Mouse (Mus musculus): Measurements from ENCODE around the gene Smarcd1.

Smarcd1 gene

DNA sequence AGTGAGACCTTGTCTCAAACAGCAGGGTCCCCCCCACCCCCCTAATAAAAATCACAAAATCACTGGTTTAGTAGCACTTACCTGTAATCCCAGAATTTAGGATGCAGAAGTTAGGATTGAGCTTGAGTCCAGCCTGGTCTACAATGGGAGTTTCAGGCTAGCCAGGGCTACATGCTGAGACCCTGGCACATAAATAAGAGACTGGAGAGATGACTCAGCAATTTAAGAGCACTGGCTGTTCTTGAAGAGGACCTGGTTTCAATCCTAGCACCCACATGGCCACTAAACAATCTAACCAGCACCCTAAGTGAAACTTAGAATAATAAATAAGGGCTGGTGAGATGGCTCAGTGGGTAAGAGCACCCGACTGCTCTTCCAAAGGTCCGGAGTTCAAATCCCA is 29.2 kb downstream of the Smarcd1 start:
- no peak for DNase-seq (ENCODE audit: low spot score in 2 of 2)

DNA sequence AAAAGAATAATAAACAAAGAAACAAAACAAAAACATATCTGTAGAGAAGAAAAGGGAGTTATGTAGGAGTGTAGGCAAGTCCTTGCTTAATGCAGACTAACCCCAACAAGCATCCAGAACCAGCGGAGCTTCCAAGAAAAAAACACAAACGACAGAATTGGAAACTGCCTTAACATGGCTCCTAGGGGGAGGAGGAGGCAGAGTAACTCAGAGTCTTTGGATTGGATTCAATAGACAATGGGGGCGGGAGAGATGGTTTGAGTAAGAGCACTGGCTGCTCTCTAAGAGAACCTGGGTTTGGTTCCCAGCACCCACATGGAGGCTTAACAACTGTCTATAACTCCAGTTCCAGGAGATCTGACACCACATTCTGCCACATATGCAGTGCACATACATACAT is 29.7 kb downstream of the Smarcd1 start:
- no peak for DNase-seq (ENCODE audit: low spot score in 2 of 2)

DNA sequence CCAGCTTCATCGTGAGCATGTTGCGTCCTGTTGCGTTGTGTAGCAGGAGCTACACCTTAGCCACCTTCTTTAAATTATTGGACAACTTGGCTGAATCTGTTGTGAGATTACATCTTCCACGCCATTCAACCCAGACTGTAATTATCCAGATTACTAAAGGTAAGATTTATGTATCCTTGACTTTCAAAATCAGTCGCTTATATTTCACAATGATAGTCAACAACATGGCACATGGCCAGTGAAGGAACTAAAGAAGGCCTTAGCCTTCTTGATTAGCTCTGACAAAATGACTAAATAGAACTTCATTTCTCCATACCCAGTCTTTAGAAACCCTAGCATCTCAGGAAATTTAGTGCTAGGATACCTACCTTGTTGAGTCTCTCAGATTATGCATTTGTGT is 31.3 kb downstream of the Smarcd1 start:
- DNase-seq (ENCODE audit: low spot score in 2 of 2) = no peak

DNA sequence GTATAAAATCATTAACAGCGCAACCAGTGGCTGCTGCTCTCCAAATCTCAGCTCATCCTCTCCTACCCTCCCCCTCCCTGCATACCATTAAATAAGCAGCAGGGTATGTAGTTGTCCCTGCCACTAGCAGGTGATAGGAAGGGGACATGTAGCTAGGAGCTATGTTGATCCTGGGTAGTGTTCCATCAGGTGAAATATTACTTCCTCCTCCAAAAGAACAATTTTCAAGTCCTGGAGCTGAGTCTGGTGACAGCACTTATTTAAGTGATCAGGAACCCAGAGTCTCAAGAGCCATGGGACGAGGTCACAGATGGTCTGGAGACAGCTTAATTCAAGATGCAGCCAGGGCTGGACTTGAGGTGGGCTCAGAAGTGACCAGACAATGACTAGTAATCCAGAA is 33.7 kb downstream of the Smarcd1 start:
- DNase-seq (ENCODE audit: low spot score in 2 of 2) = peak; percentile 100

DNA sequence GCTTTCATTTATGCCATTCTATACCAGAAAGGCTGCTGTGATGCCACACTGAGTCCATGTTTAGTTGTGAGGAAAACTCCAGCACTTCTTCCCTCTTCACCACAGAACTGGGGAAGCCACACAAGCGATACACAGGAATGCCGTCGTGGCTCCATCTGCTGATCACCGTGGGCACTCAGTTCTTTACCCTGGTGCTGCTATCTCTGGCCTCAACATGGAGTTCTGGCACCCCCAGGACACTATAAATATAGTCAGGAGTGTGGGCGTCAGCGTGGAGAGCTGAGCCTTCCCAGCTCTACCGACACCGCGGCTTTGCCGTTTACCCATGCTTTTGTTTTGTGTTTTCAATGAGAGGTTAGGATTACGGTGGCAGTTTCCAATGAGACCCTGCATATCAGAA is 34.7 kb downstream of the Smarcd1 start:
- no peak for DNase-seq (ENCODE audit: low spot score in 2 of 2)

DNA sequence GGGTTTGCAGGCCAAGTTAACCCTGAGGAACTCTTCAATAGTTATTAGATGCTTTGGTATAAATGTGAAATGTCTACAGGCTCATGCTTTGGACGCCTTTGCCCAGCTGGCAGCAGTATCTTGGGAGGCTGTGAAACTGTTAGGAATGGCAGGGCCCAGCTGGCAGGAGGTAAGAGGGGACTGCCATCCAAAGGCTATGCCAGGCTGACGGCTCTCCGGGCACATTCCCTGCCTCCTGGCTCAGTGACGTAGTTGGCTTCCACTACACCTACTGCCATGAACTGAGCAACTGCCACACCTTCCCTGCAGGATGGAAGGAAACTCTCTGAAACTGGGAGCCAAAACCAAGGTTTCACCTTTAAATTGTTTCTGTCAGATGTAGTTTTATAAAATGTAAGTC is 38.3 kb downstream of the Smarcd1 start:
- DNase-seq (ENCODE audit: low spot score in 2 of 2) = no peak

DNA sequence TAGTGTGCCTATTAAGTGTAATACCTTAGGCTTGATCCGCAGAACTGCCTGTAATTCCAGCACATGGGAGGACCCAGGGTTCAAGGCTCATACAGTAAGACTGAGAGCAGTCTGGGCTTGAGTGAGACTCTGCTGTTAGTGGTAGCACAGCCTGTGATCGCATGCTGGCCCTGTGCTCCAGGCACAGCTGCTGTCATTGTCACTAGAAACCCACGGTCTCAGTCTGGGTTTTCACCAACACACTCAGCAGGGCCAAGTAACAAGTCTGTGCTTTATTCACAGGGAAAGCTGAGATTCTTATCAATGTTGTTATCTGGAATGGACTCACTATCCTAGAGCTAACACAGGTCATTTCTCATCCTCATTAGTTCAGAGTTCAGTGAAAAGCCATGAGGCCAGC is 52.3 kb downstream of the Smarcd1 start:
- no peak for DNase-seq (ENCODE audit: low spot score in 2 of 2)

Data from cerebellum, postnatal 4 days (tissue).